Comparison of ENCODE assay signal across 19 mouse cellular contexts in genomic region chr11:76300862-76301261, GRCm38 (mm10). TPM values are rescaled to one million over a fixed set of nuclear protein-coding genes. Genes with fewer than 3 reads are reported as not detected.
DNase-seq lines count a peak whose midpoint lies in the region; ATAC-seq and TF ChIP-seq lines count a peak whose summit lies in the region.
"Had no signal": no experiment of that assay in that cellular context is flagged by ENCODE, and none has a peak within 500 bp of the region (broad histone marks: within the 10 kb centered on the region; RNA-seq: fewer than 3 reads in every experiment).

No protein-coding gene starts in this region.

- H3K9me3 ChIP-seq in forebrain, postnatal 0 days (ENCODE audit: low read length): no peaks in the 10 kb centered on the region
- H3K9me3 ChIP-seq in forebrain, embryonic 12.5 days: no peaks in the 10 kb centered on the region
- H3K9me3 ChIP-seq in embryonic facial prominence, embryonic 13.5 days: no peaks in the 10 kb centered on the region
- no peaks in the 10 kb centered on the region for H3K9me3 ChIP-seq in limb, embryonic 13.5 days
- H3K9me3 ChIP-seq: heart, embryonic 12.5 days; hindbrain, embryonic 15.5 days had no signal

- H3K27me3 ChIP-seq in forebrain, postnatal 0 days (ENCODE audit: insufficient read depth, low read length): peaks cover 2% of the 10 kb centered on the region; the same call in 1 of the 2 replicates
- H3K27me3 ChIP-seq in forebrain, embryonic 12.5 days: no peaks in the 10 kb centered on the region
- H3K27me3 ChIP-seq in embryonic facial prominence, embryonic 13.5 days: no peaks in the 10 kb centered on the region
- no peaks in the 10 kb centered on the region for H3K27me3 ChIP-seq in limb, embryonic 13.5 days
- H3K27me3 ChIP-seq: CH12.LX; heart, embryonic 12.5 days; hindbrain, embryonic 15.5 days; Patski had no signal

- no peak for TF ChIP-seq POLR2A in lung, adult 2 months (IDR thresholded peaks at IDR 0.05; ENCODE audit: borderline replicate concordance, extremely low read depth, low read depth, low read length)

- peak; percentile 56; the same call in 1 of the 2 replicates for ATAC-seq in forebrain, postnatal 0 days
- ATAC-seq in forebrain, embryonic 12.5 days (ENCODE audit: low FRiP score): no peak
- 0 out of 2 replicates have a peak, but pooled peaks have one; percentile 22 for ATAC-seq in embryonic facial prominence, embryonic 13.5 days (ENCODE audit: insufficient number of reproducible peaks, insufficient read depth, low FRiP score, low TSS enrichment, low read depth)
- peak; percentile 42; the same call in 1 of the 2 replicates for ATAC-seq in limb, embryonic 13.5 days (ENCODE audit: low FRiP score, low read depth)
- ATAC-seq: activated CD4-positive, CD25-positive, alpha-beta regulatory T cell, adult 4 months; intestine, embryonic 16.5 days; Patski had no signal

- no peak for TF ChIP-seq CTCF in forebrain, postnatal 0 days (IDR thresholded peaks at IDR 0.05; ENCODE audit: low read depth)
- no peak for TF ChIP-seq CTCF in lung, adult 2 months (IDR thresholded peaks at IDR 0.05; ENCODE audit: insufficient read depth, low read length)

- H3K4me3 ChIP-seq in forebrain, postnatal 0 days (ENCODE audit: low read depth, low read length): no peak overlapping the region
- no peak overlapping the region for H3K4me3 ChIP-seq in forebrain, embryonic 12.5 days (replicated peaks)
- H3K4me3 ChIP-seq in embryonic facial prominence, embryonic 13.5 days: no peak overlapping the region
- H3K4me3 ChIP-seq in limb, embryonic 13.5 days: no peak overlapping the region
- H3K4me3 ChIP-seq in lung, adult 2 months (replicated peaks; ENCODE audit: extremely low read depth, low read depth, low read length): no peak overlapping the region
- H3K4me3 ChIP-seq: heart, embryonic 12.5 days; hindbrain, embryonic 15.5 days had no signal

- peak; percentile 59 for DNase-seq in forebrain, postnatal 0 days
- DNase-seq in brain, embryonic 18.5 days (ENCODE audit: low read depth, low spot score): peak; percentile 37
- DNase-seq in lung, postnatal 10 days: no peak
- DNase-seq in cerebellum, postnatal 4 days (ENCODE audit: low spot score in 2 of 2): no peak
- DNase-seq in lung, adult 2 months: no peak
- DNase-seq: adrenal gland, postnatal 14 days; cerebellum, adult 2 months; cerebellum, postnatal 10 days; embryo, embryonic 11 days; kidney, adult 2 months had no signal

- H3K4me2 ChIP-seq in forebrain, postnatal 0 days (ENCODE audit: low read depth): no peak overlapping the region
- no peak overlapping the region for H3K4me2 ChIP-seq in forebrain, embryonic 12.5 days
- H3K4me2 ChIP-seq in embryonic facial prominence, embryonic 13.5 days: peak overlapping the region; percentile 18; the same call in 1 of the 2 replicates
- peak overlapping the region; percentile 27; the same call in 1 of the 2 replicates for H3K4me2 ChIP-seq in limb, embryonic 13.5 days (replicated peaks)
- H3K4me2 ChIP-seq: heart, embryonic 12.5 days; hindbrain, embryonic 15.5 days had no signal

- H3K36me3 ChIP-seq in forebrain, postnatal 0 days (ENCODE audit: insufficient read depth): no peaks in the 10 kb centered on the region
- H3K36me3 ChIP-seq in forebrain, embryonic 12.5 days (replicated peaks): no peaks in the 10 kb centered on the region
- H3K36me3 ChIP-seq in embryonic facial prominence, embryonic 13.5 days: no peaks in the 10 kb centered on the region
- H3K36me3 ChIP-seq in limb, embryonic 13.5 days: no peaks in the 10 kb centered on the region
- H3K36me3 ChIP-seq: heart, embryonic 12.5 days; hindbrain, embryonic 15.5 days had no signal

- H3K27ac ChIP-seq in forebrain, postnatal 0 days (ENCODE audit: low read depth, low read length): no peak overlapping the region
- no peak overlapping the region for H3K27ac ChIP-seq in forebrain, embryonic 12.5 days
- peak overlapping the region; percentile 87 for H3K27ac ChIP-seq in embryonic facial prominence, embryonic 13.5 days
- H3K27ac ChIP-seq in limb, embryonic 13.5 days: peak overlapping the region; percentile 69
- H3K27ac ChIP-seq: hindbrain, embryonic 15.5 days had no signal

- H3K4me1 ChIP-seq in forebrain, postnatal 0 days (ENCODE audit: insufficient read depth): no peaks in the 10 kb centered on the region
- H3K4me1 ChIP-seq in forebrain, embryonic 12.5 days: peaks cover 41% of the 10 kb centered on the region
- peaks cover 80% of the 10 kb centered on the region for H3K4me1 ChIP-seq in embryonic facial prominence, embryonic 13.5 days
- peaks cover 82% of the 10 kb centered on the region for H3K4me1 ChIP-seq in limb, embryonic 13.5 days
- 0 out of 2 replicates have a peak, but pooled peaks cover 2% of the 10 kb centered on the region for H3K4me1 ChIP-seq in lung, adult 2 months (ENCODE audit: control insufficient read depth, insufficient read depth, low read length)

- no peak overlapping the region for H3K9ac ChIP-seq in forebrain, postnatal 0 days
- H3K9ac ChIP-seq in forebrain, embryonic 12.5 days: no peak overlapping the region
- 0 out of 2 replicates have a peak overlapping the region, but pooled peaks have one; percentile 6 for H3K9ac ChIP-seq in embryonic facial prominence, embryonic 13.5 days
- H3K9ac ChIP-seq in limb, embryonic 13.5 days: no peak overlapping the region; the same call in 1 of the 2 replicates
- H3K9ac ChIP-seq: heart, embryonic 12.5 days; hindbrain, embryonic 15.5 days had no signal

- 67% methylated on average over 5 of the region's 5 CpGs for WGBS in forebrain, postnatal 0 days
- WGBS in forebrain, embryonic 12.5 days: 92% methylated on average over 5 of the region's 5 CpGs
- WGBS in embryonic facial prominence, embryonic 13.5 days: 43% methylated on average over 5 of the region's 5 CpGs
- 45% methylated on average over 5 of the region's 5 CpGs for WGBS in limb, embryonic 13.5 days
- 90% methylated on average over 5 of the region's 5 CpGs for WGBS in lung, adult 2 months

RNA-seq across cellular contexts. Expression of gene Glod4, which starts 57.3 kb away (rescaled TPM):
- total RNA-seq in forebrain, postnatal 0 days (2014; rRNA removed): 79.7 and 90.6 TPM in 2 replicates
- polyA plus RNA-seq in forebrain, postnatal 0 days (2015; fragmentation: Nextera tagmentation; extraction: Ambion mirVana): 110 and 126 TPM in 2 replicates
- polyA plus RNA-seq in forebrain, embryonic 12.5 days (2016; fragmentation: Nextera tagmentation; extraction: Ambion mirVana): 123 and 125 TPM in 2 replicates
- 126 and 138 TPM in 2 replicates for polyA plus RNA-seq in embryonic facial prominence, embryonic 13.5 days (2015; fragmentation: Nextera tagmentation; extraction: Ambion mirVana)
- 129 and 135 TPM in 2 replicates for polyA plus RNA-seq in limb, embryonic 13.5 days (2015; fragmentation: Nextera tagmentation; extraction: Ambion mirVana)
- polyA plus RNA-seq in lung, adult 2 months (2012; rRNA removed): 5.9 and 11.9 TPM in 2 replicates

RNA-seq across cellular contexts. Expression of gene Mrm3, which starts 57.3 kb away (rescaled TPM):
- 15.1 and 18.2 TPM in 2 replicates for total RNA-seq in forebrain, postnatal 0 days (2014; rRNA removed)
- 20.8 and 22.2 TPM in 2 replicates for polyA plus RNA-seq in forebrain, postnatal 0 days (2015; fragmentation: Nextera tagmentation; extraction: Ambion mirVana)
- 20.0 and 22.2 TPM in 2 replicates for polyA plus RNA-seq in forebrain, embryonic 12.5 days (2016; fragmentation: Nextera tagmentation; extraction: Ambion mirVana)
- polyA plus RNA-seq in embryonic facial prominence, embryonic 13.5 days (2015; fragmentation: Nextera tagmentation; extraction: Ambion mirVana): 24.9 and 25.2 TPM in 2 replicates
- 26.2 and 26.8 TPM in 2 replicates for polyA plus RNA-seq in limb, embryonic 13.5 days (2015; fragmentation: Nextera tagmentation; extraction: Ambion mirVana)
- 3.3 and 3.6 TPM in 2 replicates for polyA plus RNA-seq in lung, adult 2 months (2012; rRNA removed)

Comparison
In these comparisons a context has a peak if more than half of its experiments do, and no peak if none do; other contexts are left out.
1. DNase-seq: peak in forebrain, postnatal 0 days (single experiment) and brain, embryonic 18.5 days (single experiment); none in lung, postnatal 10 days (single experiment), cerebellum, postnatal 4 days (0 of 2) and lung, adult 2 months (single experiment).
2. H3K27ac ChIP-seq: peak in embryonic facial prominence, embryonic 13.5 days (single experiment) and limb, embryonic 13.5 days (single experiment); none in forebrain, postnatal 0 days (single experiment) and forebrain, embryonic 12.5 days (single experiment).
3. H3K4me2 ChIP-seq: peak in embryonic facial prominence, embryonic 13.5 days (single experiment) and limb, embryonic 13.5 days (single experiment); none in forebrain, postnatal 0 days (single experiment) and forebrain, embryonic 12.5 days (single experiment).